Mouse (Mus musculus): ENCODE measurements around the gene Gtf2f2. TPM values are rescaled to one million over a fixed set of nuclear protein-coding genes. Genes with fewer than 3 reads are reported as not detected.

The Gtf2f2 gene
- polyA plus RNA-seq, 1 experiment from 2014 or later, result 25.8 TPM

DNA sequence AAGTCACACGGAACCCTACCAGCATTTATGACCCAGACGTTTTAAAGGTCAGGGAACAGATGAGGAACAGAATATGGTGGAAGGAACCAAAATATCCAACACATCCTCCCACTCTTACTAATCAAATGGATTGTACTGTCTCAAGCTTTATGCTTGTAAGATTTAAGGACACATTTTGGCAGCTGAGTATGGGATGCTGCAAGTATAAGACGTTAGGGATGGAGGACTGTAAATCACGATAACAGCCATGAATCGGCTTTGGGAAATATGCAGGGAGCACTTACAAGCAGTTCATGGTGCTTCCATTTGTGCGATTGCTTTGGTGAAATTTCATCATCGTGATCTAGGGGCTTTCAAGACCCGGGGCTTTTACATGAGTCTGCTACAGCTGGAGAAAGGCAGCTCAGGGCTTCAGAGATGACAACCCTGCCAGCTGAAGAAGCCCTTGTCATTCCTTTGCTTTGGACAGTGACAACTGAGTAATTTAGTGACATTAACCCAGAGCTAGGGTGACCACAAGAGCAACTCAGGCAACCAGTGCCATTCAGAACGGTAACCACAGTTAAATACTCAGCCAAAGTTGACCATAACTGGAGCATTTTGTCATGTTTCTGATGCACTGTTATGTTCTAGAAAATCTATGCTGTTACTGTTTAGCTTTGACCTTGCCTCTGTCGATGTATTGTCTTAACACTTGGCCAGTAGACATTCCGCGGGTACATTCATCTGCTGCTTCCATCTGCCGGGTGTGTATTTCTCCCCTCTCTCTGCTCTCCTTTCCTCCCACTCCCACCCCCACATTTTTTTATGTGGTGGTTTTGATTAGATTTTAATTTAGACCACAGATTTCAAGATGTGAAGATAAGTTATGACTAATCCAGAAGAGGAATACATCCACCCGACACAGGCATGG lies 32.8 kb upstream of the Gtf2f2 start:
- Histone ChIP-seq H3K36me3 (ENCODE audit: control insufficient read depth, insufficient read depth) (no peaks in the 10 kb centered on the region), H3K4me1 (replicated peaks; ENCODE audit: control insufficient read depth, insufficient read depth, low read length) (no peaks in the 10 kb centered on the region), H3K4me2 (replicated peaks; ENCODE audit: low read depth) (no peak overlapping the region), H3K4me3 (ENCODE audit: low read depth, low read length) (no peak overlapping the region), H3K9me3 (ENCODE audit: control insufficient read depth) (no peaks in the 10 kb centered on the region), H3K27ac (ENCODE audit: low read depth, low read length) (no peak overlapping the region), H3K27me3 (replicated peaks; ENCODE audit: control insufficient read depth, insufficient read depth, low read length) (no peaks in the 10 kb centered on the region), H3K9ac (ENCODE audit: low read depth, low read length) (no peak overlapping the region)
- TF ChIP-seq CTCF (IDR thresholded peaks at IDR 0.05; ENCODE audit: low read depth), result no peak
- 80% methylated on average over 14 of the region's 14 CpGs for WGBS
- ATAC-seq, result no peak

DNA sequence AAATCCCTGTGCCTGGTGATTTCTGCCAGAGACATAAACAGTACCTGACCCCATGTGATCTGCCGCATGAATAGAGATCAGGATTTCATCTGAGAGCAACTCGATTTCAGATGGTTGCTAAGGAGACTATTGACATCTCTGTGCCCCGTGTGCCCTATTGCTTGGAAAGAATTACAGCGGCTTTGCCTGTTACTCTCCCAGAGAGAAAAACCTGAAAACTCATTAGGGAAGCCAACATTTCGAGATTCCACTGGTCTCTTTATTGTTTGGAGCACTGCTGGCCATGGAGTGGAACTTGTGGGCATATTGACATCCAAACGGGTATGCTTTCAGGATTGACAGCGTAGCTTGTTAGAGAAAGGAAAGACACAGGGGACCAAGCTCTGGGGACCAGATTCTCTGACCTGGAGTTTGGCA lies 22.6 kb upstream of the Gtf2f2 start:
- H3K9ac ChIP-seq (ENCODE audit: low read depth, low read length), result no peak overlapping the region
- H3K4me2 ChIP-seq (replicated peaks; ENCODE audit: low read depth), result no peak overlapping the region
- ATAC-seq, result no peak
- 26% methylated on average over 7 of the region's 7 CpGs for WGBS
- no peak overlapping the region for H3K4me3 ChIP-seq (ENCODE audit: low read depth, low read length)
- no peaks in the 10 kb centered on the region for H3K27me3 ChIP-seq (replicated peaks; ENCODE audit: control insufficient read depth, insufficient read depth, low read length)
- H3K27ac ChIP-seq (ENCODE audit: low read depth, low read length), result no peak overlapping the region
- H3K36me3 ChIP-seq (ENCODE audit: control insufficient read depth, insufficient read depth), result no peaks in the 10 kb centered on the region
- no peak for TF ChIP-seq CTCF (IDR thresholded peaks at IDR 0.05; ENCODE audit: low read depth)
- H3K9me3 ChIP-seq (ENCODE audit: control insufficient read depth), result no peaks in the 10 kb centered on the region
- no peaks in the 10 kb centered on the region for H3K4me1 ChIP-seq (replicated peaks; ENCODE audit: control insufficient read depth, insufficient read depth, low read length)

DNA sequence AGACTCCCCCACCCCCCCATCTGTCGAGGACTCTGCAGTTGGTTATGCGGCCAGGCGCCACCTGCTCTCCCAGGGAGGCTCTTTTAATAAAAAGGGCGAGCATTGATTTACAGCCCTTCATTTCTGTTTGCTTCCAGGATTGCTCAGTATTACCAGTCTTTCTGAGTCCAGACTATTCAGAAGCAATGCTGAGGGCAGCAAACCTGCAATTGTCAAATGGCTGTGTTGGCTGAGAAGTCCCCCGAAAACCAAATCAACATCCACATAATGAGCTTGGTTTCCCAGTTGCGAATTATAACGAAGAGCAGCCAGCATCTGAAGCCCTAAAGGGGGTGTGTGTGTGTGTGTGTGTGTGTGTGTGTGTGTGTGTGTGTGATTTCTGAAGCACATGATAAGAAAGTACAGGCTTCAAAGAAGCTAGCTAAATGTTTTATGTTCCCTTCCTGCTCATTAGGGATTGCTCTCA lies 22.0 kb upstream of the Gtf2f2 start:
- H3K4me3 ChIP-seq (ENCODE audit: low read depth, low read length), result no peak overlapping the region
- no peak overlapping the region for H3K9ac ChIP-seq (ENCODE audit: low read depth, low read length)
- TF ChIP-seq CTCF (IDR thresholded peaks at IDR 0.05; ENCODE audit: low read depth), result no peak
- no peaks in the 10 kb centered on the region for H3K27me3 ChIP-seq (replicated peaks; ENCODE audit: control insufficient read depth, insufficient read depth, low read length)
- WGBS, result 31% methylated on average over 7 of the region's 7 CpGs
- no peak for ATAC-seq
- H3K4me1 ChIP-seq (replicated peaks; ENCODE audit: control insufficient read depth, insufficient read depth, low read length), result no peaks in the 10 kb centered on the region
- H3K27ac ChIP-seq (ENCODE audit: low read depth, low read length), result no peak overlapping the region
- H3K36me3 ChIP-seq (ENCODE audit: control insufficient read depth, insufficient read depth), result no peaks in the 10 kb centered on the region
- no peak overlapping the region for H3K4me2 ChIP-seq (replicated peaks; ENCODE audit: low read depth)
- H3K9me3 ChIP-seq (ENCODE audit: control insufficient read depth), result no peaks in the 10 kb centered on the region

DNA sequence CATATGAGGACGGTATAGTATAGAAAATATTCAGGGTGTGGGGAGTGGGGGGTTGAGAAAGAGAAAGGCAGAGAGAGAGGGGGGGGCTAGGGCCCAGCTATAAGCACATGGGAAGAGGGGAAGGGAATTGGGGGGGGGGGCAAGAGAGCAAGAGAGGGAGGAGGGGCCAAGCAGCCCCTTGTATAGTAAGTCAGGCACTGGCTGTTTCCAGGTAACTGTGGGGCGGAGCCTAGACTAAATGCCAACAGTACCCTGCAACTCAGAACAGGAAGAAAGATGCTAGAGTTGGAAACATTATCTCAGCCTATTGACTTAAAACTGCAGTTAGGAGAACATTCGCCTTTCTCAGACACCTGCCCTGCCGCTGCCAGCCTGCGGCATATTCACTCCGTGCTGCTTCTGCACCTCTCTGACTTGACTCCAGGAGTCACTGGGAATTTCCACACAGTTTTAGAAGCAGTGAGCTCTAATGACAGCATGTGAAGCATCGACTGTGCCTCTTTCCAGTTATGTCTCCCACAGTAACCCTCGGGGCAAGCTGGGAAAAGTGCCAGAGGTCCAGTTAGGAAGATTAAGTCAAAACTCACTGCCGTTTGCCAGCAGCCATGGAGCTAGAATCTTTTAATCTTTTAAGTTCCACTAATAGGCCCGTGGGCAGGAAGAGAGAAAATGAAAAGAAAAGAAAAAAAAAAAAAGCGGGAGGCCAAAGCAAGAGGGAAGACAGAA lies 20.6 kb upstream of the Gtf2f2 start:
- Histone ChIP-seq H3K27me3 (replicated peaks; ENCODE audit: control insufficient read depth, insufficient read depth, low read length) (no peaks in the 10 kb centered on the region), H3K4me1 (replicated peaks; ENCODE audit: control insufficient read depth, insufficient read depth, low read length) (no peaks in the 10 kb centered on the region), H3K9ac (ENCODE audit: low read depth, low read length) (no peak overlapping the region), H3K36me3 (ENCODE audit: control insufficient read depth, insufficient read depth) (no peaks in the 10 kb centered on the region), H3K4me2 (replicated peaks; ENCODE audit: low read depth) (no peak overlapping the region), H3K4me3 (ENCODE audit: low read depth, low read length) (no peak overlapping the region), H3K27ac (ENCODE audit: low read depth, low read length) (no peak overlapping the region), H3K9me3 (ENCODE audit: control insufficient read depth) (no peaks in the 10 kb centered on the region)
- WGBS, result 42% methylated on average over 11 of the region's 11 CpGs
- no peak for TF ChIP-seq CTCF (IDR thresholded peaks at IDR 0.05; ENCODE audit: low read depth)
- ATAC-seq, result no peak

DNA sequence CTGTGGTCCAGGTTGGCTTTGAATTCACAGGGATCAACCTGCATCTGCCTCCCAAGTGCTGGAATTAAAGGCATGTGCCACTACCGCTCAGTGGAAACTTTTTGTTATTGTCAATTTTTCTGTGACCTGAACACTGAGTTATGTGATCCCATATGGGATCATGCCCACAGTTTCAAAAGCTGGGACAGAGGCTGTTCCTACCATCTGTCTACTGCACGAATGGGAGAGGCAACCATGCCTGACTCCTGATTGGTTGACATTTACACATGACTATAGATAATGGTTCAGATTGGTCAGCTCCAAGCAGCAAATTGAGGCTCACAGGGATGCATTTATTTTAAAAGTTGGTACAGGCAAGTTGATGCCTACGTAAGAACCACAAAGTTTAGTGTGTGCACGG lies 14.0 kb upstream of the Gtf2f2 start:
- H3K4me2 ChIP-seq (replicated peaks; ENCODE audit: low read depth), result no peak overlapping the region
- ATAC-seq, result no peak
- no peaks in the 10 kb centered on the region for H3K27me3 ChIP-seq (replicated peaks; ENCODE audit: control insufficient read depth, insufficient read depth, low read length)
- no peak for TF ChIP-seq CTCF (IDR thresholded peaks at IDR 0.05; ENCODE audit: low read depth)
- H3K9me3 ChIP-seq (ENCODE audit: control insufficient read depth), result no peaks in the 10 kb centered on the region
- WGBS, result 87% methylated on average over 4 of the region's 4 CpGs
- H3K27ac ChIP-seq (ENCODE audit: low read depth, low read length), result no peak overlapping the region
- no peaks in the 10 kb centered on the region for H3K4me1 ChIP-seq (replicated peaks; ENCODE audit: control insufficient read depth, insufficient read depth, low read length)
- H3K36me3 ChIP-seq (ENCODE audit: control insufficient read depth, insufficient read depth), result no peaks in the 10 kb centered on the region
- H3K4me3 ChIP-seq (ENCODE audit: low read depth, low read length), result no peak overlapping the region
- H3K9ac ChIP-seq (ENCODE audit: low read depth, low read length), result no peak overlapping the region

DNA sequence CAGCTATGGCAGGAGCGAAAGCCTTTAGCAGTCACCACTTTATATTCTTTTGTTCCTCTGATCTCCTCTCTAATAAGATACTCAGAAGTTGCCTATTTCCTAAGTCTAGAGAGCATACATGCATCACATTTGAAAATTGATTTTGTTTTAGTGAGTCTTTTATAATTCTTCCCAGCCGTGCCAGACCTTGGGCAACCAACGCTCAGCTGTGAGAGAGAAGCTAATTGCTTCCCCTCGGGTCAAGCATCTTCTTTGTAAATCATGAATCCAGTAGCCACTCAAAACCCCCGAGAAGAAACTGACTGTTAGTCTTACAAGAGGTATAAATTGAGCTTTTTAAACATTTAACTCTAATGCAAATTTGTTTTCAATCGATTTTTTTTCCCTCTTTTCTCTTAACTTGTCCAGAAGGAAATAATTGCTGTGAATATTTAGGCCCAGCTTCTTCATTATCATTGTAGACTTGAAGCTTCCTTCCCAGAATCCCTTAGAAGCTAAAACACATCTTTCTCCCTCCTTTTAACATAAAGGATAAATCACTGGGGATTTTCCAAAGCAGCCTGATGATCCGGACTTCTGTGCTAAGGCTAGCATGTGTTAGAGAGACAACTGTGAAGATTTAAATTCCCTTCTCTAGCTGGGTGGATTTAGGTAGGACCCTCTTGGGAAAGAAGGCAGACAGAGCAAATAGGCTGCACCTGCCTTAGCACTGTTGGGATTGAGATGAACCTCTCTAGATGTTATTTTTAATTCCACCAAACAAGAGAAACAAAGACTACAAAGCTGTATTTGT lies 10.5 kb upstream of the Gtf2f2 start:
- H3K4me2 ChIP-seq (replicated peaks; ENCODE audit: low read depth), result no peak overlapping the region
- TF ChIP-seq CTCF (IDR thresholded peaks at IDR 0.05; ENCODE audit: low read depth), result no peak
- no peak overlapping the region for H3K4me3 ChIP-seq (ENCODE audit: low read depth, low read length)
- no peaks in the 10 kb centered on the region for H3K9me3 ChIP-seq (ENCODE audit: control insufficient read depth)
- no peaks in the 10 kb centered on the region for H3K36me3 ChIP-seq (ENCODE audit: control insufficient read depth, insufficient read depth)
- no peak overlapping the region for H3K27ac ChIP-seq (ENCODE audit: low read depth, low read length)
- H3K9ac ChIP-seq (ENCODE audit: low read depth, low read length), result no peak overlapping the region
- 71% methylated on average over 7 of the region's 7 CpGs for WGBS
- no peaks in the 10 kb centered on the region for H3K4me1 ChIP-seq (replicated peaks; ENCODE audit: control insufficient read depth, insufficient read depth, low read length)
- no peak for ATAC-seq
- no peaks in the 10 kb centered on the region for H3K27me3 ChIP-seq (replicated peaks; ENCODE audit: control insufficient read depth, insufficient read depth, low read length)
